Mouse (Mus musculus) adrenal gland, postnatal 25 days (tissue): ENCODE measurements around the gene Palm3. TPM values are rescaled to one million over a fixed set of nuclear protein-coding genes. Genes with fewer than 3 reads are reported as not detected.
"Not testable (repeated sequence)": the region's sequence is repeated elsewhere in the genome, so short reads cannot be mapped to it uniquely, and the experiment has no call there.

Experiments
- DNase-seq: peaks from one replicate; pipeline ENCODE4 v3.0.0; 2021; ENCODE audit warnings: mixed read lengths
- long read RNA-seq: library from polyadenylated mRNA; stranded (forward); transcript quantifications from one replicate; pipeline ENCODE4 v2.0.0, GENCODE M21; 2021
- total RNA-seq: library from RNA; stranded (reverse); gene quantifications from 2 replicates; pipeline ENCODE4 v1.2.3, GENCODE M21; 2021

Gene Palm3
- total RNA-seq, result 0.76 and 1.4 TPM in 2 replicates
- long read RNA-seq, partial matches to known transcripts, result 2 of 2 reads
- long read RNA-seq, other reads (novel, unspliced or antisense), result 0 of 2 reads

DNA sequence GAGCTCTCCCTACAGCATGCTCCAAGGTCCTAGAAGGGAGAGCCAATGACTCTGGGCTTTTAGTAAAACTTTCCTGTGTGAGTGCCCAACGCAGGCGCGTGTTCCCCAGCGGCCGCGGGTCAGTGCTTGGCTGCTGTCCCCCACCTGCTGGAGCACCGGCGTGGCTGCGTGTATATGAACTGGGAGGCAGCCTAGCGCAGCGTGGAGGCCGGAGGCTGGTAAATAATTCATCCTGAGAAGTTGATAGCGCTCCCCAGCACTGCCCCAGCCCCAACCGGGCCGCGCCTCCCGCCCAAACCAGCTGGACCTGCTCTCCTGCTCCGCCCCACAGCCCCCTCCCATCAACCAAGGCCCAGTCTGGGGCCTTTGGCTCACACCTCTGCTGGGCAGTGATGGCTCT is at the start of gene Palm3:
Gene Palm3 (plus strand): TSS at position 376 of the 400 bp plus-strand sequence.
- no peak for DNase-seq

DNA sequence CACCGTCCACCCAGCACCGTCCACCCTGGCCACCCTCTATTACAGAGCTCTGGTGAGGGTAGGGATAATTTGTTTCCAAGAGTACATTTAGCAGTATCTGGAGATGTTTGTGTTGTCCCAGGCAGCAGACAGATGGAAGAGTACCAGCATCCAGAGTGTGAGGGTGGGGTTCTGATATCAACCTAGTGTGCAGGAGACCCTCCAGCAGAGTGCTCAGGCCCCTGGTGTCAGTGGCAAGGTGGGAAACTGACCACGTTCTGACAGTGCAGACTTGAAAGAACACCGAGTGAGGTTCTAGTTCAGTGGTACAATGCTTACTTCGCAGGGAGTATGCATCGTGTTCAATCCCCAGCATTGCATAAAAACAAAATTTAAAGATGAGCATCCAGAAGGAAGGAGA is 49.6 kb upstream of the Palm3 start:
- no peak for DNase-seq

DNA sequence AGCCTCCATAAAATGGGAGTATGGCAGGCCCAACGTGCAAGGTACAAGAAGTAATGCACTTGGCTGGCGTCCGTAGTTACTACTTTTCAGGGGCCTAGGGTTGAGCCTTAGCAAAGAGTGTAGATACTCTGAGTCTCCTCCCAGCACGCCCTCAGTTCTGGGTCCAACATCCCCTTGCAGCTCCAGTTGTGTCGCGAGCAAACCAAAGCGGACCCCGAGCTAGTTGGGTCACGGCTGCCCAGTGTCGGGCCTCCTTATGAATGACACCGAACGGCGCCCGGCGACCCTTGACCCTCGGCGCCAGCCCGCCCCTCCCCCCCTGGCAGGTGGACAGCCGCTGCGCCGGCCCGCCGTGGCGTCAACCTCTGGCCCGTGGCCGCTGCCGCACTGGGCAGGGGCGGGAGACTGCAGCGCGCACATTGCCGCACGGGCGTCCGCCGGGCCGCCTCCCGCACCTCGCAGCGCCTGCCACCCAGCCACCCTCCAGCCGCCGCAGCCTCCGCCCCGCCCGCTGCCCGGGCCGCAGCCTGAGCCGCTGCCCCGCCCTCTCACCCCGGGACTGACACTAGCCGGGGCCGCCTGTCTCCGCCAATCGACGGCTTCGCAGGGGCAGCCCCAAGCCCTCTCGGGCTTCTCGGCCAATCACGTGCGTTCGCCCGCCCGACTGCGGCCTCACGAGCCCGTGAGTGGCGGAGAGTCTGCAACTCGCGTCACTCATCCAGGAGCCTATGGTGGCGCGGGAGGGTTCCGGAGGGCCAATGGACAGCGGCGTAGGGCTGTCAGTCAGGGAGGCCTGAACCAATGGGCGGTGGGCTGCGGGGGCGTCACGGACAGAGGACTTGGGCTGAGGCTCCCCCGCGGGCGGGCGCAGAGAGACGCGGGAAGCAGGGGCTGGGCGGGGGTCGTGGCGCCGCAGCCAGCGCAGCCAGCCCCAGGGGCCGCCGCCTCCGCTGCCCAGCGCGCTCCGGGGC is 48.8 kb upstream of the Palm3 start, which contains the start of gene Prkaca:
Gene Prkaca (plus strand): TSS at position 844 of the 971 bp plus-strand sequence.
- DNase-seq, result peak; percentile 99

DNA sequence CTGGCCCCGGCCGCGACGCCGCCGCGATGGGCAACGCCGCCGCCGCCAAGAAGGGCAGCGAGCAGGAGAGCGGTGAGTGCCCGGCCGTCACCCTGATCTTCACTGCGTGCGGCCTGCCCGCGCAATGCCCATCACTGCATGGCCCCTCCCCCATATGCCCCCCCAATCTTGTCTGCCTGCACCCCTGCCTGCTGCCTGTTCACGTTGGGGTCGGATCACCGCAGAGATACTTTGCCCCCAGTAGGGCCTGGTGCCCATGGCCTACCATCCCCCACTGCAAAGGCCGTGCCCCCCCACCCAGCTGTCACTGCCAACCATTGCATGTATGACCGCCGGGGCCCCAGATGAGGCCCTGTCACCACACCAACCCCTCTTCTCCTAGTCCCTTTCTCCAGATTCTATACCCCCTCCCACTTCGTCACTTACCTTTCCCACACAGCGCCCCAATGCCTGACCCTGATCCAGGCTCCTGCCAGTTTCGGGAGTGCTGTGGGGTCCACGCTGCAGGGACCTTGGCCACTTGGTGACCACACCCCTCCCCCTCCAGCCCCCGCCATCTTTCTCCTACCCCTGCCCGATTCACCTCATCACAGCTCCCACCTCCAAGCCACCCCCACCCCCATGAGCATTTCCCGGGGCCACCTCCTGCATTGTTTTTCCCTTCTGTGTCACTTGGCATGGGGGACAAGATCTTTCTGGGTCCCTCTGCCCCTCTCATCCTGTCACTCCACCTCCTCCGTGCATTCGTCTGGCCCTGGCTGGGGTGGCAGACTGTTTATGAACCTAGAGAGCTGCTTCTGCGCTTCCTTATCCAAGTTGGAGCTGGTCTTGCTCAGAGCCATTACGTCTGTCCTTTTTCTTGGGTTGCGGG is 47.9 kb upstream of the Palm3 start:
- peak; percentile 24 for DNase-seq

DNA sequence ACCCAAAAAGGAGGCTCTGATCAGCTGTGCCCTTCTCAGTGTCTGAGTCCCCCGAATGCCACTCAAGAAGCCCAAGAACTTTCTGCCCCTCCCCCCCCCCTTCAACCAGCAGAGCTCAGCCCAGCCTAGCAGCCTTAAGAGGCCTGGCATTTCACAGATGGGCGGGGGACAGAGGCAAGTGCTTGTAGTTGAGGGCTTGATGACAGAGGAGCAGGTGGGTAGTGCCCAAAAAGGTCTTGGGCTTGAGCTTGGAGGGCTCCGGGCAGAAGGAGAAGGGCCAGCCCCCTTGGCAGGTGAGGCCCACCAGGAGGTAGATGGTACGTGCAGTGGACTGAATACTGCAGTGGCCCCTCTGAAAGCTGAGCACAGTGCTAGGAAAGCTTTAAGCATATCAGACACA is 46.8 kb upstream of the Palm3 start:
- no peak for DNase-seq

DNA sequence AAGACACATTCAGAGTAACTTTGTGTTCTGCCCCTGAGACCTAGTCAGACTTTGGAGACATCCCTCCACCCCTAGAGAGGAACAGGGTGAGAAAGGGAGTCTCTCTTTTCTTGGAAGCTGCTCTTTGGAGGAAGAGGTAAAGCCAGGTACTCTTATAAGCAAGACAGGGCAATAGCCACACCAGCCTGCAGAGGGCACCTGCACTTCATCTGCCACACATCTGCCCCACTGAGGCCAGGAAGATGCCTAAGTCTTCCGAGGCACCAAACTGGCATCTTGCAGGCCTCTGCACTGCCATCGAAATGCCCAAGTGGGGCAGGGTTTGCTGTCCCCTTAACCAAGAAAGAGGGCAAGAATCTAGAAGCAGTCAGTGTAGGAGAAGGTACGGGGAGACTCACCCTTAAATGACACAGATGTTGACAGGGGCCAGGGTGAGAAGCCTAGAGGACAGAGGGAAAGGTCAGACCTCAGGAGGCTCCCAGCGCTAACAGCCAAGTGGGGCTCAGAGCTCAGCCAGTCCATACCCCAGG is 45.1 kb upstream of the Palm3 start:
- no peak for DNase-seq

DNA sequence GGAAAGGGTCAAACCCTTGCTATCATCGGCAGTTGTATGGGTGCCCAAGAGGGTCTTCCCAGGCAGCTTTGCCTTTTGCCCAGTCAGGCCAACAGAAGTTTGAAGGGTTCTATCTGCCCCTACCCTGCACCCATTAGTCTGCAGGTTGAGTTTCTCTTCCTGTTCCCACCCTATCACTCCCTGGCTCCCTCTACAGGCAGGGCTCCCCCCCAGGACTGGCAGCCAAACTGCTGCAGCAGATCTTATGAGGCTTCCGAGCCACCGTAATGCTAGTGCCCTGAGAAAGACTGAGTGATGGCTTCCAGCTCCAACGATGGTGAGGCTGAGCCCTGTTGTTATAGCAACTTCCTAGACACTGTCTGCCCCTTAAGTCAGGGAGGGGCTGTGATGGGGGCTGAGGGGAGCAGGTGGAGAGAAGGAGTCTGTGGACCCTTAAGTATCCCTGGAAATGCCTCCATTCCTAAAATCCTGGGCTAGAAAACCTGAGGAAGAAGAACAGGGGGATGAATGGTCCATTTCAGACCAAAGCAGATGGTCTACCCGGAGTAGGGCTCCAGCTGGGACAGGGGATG is 44.4 kb upstream of the Palm3 start:
- DNase-seq, result no peak

DNA sequence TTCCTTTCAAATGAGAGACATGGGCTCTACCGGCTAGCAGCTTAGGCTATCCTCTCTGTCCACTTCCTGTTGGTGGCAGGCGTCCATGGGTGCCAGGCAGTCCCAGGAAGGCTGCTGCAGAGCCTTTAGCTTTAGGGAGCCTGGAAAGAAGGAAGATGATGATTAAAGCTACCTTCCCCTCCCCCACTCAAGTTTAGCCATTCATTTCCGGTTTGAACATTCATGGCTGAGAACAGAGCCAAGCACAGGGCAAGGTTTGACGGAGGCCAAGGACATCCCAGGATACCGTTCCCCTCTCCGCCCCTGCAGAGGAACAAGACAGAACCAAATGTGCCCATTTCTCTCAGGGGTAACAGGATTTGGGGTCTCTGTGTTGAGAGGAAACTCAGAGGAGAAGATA is 43.6 kb upstream of the Palm3 start:
- DNase-seq, result peak; percentile 33

DNA sequence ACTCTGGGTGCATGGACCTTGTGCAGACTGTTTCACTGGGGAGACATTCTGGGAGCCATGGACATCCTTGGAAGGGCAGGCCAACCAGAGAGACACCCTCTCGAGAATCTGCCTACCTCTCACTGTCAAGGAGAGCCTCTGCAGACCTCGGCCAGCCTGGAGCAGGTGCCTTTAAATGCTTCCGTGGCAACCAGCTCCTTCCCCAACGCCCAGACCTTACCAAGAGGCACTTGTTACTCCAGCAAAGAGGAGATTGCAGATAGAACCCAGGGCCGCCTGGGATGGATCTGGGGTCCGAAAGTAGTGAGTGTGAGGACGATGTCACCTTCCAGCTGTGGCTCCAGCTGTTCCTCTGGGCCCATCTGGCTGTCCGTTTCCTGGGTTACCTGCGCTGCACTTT is 43.1 kb upstream of the Palm3 start:
- no peak for DNase-seq

DNA sequence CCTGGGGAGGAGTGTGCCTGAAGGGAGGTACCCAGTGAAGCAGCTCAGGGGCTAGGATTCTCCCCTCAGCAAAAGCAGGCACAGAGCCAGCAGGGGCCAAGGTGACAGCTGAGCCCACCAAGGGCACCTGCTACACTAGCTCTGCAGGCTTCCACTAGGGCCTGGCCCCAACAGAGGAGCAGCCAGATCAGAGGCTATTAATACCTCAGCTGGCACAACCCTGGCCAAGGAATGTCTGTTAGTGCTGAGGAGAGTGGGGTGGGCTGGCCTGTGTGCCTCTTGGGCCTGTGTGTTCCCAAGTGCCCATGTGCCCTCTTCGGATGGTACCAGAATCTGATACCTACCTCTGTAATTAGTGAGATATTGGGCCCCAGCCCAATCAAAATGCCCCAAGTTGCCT is 41.0 kb upstream of the Palm3 start:
- no peak for DNase-seq

DNA sequence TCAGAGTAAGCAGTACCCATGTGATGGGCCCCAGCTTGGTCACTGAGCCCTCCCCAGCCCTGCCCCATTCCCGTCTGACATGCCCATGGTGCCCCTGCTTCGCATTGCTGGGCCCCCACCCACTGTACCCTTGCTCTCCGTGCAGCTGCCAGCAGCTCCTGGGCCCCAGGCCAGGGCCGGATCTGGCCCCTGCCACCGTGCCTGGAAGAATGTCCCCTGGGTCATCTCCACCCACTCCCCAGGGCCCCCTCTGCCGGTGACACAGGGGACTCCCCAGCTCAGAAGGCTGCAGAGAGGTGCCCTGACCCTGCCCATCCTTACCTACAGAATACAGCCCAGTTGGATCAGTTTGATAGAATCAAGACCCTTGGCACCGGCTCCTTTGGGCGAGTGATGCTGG is 40.4 kb upstream of the Palm3 start:
- DNase-seq, result peak; percentile 52

DNA sequence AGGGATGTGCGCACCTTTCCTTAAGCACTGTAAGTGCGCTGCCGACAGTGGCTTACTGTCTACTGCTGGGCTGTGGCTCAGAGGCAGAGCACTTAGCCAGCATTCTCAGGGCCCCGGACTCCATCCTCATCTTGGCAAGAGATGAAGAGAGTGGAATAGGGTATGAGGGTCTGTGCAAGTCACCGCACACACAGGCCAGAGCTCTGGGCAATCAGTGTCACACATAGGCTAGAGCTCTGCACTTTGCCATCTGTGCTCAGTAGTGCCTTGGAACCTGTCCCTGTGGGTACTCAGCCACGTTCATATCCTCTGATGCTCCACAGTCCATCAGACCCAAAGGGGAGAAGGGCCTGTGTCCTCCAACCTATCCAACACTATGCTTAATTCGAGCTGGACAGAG is 39.7 kb upstream of the Palm3 start:
- DNase-seq, result no peak

DNA sequence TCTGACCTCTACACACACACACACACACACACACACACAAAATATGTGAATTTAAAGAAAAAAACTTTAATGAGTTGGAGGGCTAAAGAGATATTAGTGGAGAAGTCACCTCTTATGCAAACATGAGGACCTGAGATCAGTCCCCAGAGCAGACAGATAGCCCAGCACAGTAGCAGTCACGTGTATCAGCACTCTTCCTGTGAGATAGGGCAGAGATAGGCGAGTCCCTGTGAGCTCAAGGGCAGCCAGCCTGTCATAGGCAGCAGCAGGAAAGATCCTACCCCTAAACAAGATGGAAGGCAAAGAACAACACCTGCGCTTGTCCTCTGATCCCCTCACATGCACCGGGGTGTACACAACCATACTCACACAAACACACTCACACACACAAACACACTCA is 38.8 kb upstream of the Palm3 start:
- DNase-seq, result no peak

DNA sequence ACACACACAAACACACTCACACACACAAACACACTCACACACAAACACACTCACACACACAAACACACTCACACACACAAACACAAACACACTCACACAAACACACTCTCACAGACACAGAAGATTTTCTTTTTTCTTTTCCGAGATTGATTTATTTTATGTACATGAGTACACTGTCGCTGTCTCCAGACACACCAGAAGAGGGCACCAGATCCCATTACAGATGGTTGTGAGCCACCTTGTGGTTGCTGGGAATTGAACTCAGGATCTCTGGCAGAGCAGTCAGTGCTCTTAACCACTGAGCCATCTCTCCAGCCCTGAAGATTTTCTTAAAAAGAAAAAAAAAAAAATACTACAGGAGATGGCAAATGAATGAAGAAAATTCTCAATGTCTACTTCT is 38.0 kb upstream of the Palm3 start:
- not testable (repeated sequence) for DNase-seq

DNA sequence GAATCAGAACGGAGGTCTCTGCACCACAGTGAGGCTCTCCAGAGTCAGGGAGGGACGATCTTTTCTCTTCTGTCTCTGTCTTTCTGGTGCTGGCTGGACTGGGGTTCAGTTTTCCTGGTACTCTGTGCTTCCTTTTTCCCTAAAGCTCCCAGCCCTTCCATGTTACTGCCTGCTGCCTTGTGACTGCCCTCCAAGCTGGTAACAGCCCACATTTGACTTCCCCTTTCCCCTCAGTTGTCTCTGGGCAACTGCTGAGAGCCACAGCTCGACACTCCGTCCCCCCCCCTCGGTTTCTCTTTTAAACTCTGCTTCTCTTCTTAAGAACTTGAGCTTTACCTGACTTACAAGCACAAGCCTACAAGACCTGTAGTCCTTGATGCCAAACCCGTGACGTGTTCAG is 32.0 kb upstream of the Palm3 start:
- no peak for DNase-seq

DNA sequence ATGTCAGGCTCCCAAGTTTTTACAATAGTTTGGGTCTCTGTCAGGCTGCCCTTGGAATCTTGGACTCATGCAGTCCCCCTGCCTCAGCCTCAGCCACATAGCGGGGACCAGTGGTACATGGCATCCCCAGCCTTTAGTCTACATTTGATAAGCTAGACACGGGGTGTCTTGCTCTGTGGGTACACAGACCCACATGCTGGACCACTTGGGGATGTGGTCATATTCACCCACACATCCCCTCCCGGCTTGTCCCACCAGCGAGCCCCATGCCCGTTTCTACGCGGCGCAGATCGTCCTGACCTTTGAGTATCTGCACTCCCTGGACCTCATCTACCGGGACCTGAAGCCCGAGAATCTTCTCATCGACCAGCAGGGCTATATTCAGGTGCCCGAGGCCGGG is 31.1 kb upstream of the Palm3 start:
- no peak for DNase-seq

DNA sequence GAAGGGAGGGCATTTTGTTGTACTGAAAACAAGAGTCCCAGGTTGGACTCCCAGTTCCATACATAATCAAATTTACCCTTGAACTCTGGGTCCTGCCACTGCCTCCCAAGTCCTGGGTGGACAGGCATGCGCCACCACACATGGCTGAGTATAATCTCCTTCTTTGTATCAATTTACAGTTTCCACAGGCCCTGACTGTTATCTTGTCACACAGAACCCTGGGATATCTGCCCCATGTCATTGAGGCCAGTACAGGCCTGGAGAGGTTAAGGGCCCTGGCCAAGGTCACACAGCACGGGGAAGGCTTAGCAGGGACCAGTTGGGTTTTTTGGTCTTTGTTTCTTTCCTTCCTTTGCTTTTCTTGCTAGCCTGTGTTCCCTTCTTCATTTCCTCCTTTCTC is 28.8 kb upstream of the Palm3 start:
- no peak for DNase-seq

DNA sequence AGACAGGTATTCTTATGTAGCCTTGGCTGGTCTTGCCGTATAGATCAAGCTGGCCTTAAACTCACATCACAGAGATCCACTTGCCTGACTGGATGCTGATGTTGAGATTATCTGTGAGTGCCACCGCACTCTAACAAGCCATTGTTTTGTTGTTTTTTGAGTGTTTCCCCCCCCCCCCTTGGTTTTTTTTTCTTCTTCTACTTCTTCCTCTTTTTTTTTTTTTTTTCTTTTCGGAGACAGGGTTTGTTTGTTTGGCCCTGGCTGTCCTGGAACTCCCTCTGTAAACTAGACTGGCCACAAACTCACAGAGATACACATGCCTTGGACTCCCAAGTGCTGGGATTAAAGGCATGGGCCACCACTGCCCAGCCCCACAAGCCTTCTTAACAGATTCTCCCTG is 27.2 kb upstream of the Palm3 start:
- DNase-seq, result no peak

DNA sequence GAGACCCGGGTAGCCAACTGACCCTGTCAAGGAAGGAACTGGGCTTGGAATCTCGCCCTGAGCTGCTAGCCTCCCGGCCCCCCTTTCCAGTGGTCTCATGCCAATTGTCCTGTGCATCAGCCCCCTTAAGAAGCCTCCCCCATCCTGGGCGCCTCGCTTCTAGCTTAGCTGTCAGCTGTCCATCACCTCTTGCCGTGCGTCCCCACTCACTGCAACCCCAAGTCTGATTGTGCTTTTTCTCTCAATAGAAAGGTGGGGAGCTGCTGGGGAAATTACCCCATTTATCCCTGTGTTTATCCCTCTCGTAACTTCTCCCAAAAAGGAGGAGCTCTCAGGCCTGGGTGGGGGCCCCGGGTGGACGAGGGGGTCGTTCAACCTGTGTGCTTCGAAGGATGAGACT is 25.3 kb upstream of the Palm3 start:
- DNase-seq, result no peak

DNA sequence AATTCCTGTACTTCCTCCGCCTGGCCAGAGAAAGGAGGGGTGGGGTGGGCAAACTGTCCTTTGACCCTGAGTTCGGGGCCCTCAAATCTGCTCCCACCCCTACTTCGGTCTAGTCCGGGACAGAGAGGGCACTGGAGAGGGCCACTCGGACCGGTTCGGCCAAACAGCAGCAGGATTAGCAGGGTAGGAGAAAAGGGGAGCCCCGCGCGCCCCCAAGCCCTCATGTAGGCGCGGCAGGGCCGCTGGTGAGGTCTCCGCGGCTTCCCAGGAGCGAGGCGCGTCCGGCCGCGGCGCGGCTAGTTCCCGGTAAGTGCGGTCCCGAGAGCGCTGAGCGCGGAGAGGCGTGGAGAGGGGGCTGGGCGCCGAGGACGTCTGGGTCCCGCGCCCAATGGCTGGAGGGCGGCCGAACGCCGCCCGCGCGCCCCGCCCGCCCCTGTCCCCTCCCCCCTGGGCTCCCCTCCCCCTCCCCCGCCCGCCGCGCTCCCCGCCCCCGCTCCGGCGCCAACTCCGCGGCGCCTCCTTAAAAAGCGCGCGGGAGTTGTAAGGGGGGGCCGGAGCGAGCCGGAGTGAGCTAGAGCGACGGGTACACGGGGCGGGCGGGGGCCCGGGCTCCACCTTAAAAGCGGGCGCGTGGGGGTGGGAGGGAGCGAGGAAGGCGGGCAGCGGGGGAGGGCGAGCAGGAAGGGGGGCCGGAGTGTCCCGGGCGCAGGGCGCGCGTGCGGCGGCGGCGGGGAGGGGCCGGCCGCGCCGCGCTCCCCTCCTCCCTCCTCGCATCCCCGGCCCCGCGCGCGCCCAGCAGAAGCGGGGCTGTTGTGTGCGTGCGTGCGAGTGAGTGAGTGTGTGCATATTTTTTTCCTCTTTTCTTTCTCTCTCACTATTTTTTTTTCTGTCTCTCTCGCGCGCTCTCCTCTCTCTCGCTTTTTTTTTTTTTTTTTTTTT is 24.4 kb upstream of the Palm3 start:
- peak; percentile 94 for DNase-seq

DNA sequence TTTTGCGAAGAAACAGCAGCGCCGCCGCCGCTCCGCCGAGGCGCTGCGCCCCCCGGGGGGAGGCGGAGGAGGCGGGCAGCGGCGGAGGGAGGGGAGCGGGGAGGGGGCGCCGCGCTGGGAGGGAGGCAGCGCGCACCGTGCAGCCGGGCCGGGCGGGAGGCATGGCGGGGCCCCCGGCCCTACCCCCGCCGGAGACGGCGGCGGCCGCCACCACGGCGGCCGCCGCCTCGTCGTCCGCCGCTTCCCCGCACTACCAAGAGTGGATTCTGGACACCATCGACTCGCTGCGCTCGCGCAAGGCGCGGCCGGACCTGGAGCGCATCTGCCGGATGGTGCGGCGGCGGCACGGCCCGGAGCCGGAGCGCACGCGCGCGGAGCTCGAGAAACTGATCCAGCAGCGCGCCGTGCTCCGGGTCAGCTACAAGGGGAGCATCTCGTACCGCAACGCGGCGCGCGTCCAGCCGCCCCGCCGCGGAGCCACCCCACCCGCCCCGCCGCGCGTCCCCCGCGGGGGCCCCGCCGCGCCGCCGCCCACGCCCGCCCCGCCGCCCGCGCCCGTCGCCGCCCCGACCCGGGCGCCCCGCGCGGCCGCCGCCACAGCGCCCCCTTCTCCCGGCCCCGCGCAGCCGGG is 23.6 kb upstream of the Palm3 start, which contains the start of gene Samd1:
Gene Samd1 (plus strand): TSS at position 162 of the 631 bp plus-strand sequence.
- DNase-seq, result peak; percentile 43
